Mouse (Mus musculus): ENCODE measurements around the gene Tyro3.

GRCm38 (mm10) chr2:119802767-119803617 lies 5.5 kb downstream of the Tyro3 start:
- no peak for TF ChIP-seq CTCF (IDR thresholded peaks at IDR 0.05; ENCODE audit: borderline replicate concordance, extremely low read depth, insufficient read depth, insufficient read length)
- TF ChIP-seq POLR2A (IDR thresholded peaks at IDR 0.05; ENCODE audit: borderline replicate concordance, extremely low read depth, insufficient read depth, insufficient read length, poor library complexity, severe bottlenecking) = no peak

Data from brain, embryonic 14.5 days (tissue).